Mouse (Mus musculus) v-Abl transformed pro-B cells (cell line): Measurements from ENCODE around the gene Tmem86a.
"Not testable (repeated sequence)": the region's sequence is repeated elsewhere in the genome, so short reads cannot be mapped to it uniquely, and the experiment has no call there.

ENCODE experiments used
- in situ Hi-C, 2 experiments: fragments of 400-800 bp; cut with MboI; formaldehyde crosslinking; loops; one replicate each; pipeline ENCODE4 v1.15.1; 2025; ENCODE audit not compliant: unreplicated experiment in 2 of 2

Gene Tmem86a

GRCm38 (mm10) chr7:47025429-47025828 lies 25.0 kb upstream of the Tmem86a start:
- in situ Hi-C loops = no loop called here

- in situ Hi-C loops = not testable (repeated sequence)
These were observed 23.5 kb upstream of the Tmem86a start for GRCm38 (mm10) chr7:47026899-47027298.

- in situ Hi-C loops = no loop called here
These were observed 22.9 kb upstream of the Tmem86a start for GRCm38 (mm10) chr7:47027520-47027919.

GRCm38 (mm10) chr7:47030517-47031193 lies 19.7 kb upstream of the Tmem86a start:
- in situ Hi-C loops = no loop called here

GRCm38 (mm10) chr7:47031371-47031770 lies 19.0 kb upstream of the Tmem86a start:
- in situ Hi-C loops = no loop called here

GRCm38 (mm10) chr7:47034785-47035384 lies 15.5 kb upstream of the Tmem86a start:
- in situ Hi-C loops = no loop called here

GRCm38 (mm10) chr7:47035426-47035825 lies 15.0 kb upstream of the Tmem86a start:
- in situ Hi-C loops = no loop called here

- in situ Hi-C loops = no loop called here
These were observed 8.7 kb upstream of the Tmem86a start for GRCm38 (mm10) chr7:47041706-47042105.

- in situ Hi-C loops = no loop called here
These were observed 8.3 kb upstream of the Tmem86a start for GRCm38 (mm10) chr7:47042121-47042520.

GRCm38 (mm10) chr7:47042823-47043490 lies 7.4 kb upstream of the Tmem86a start:
- in situ Hi-C loops = no loop called here

GRCm38 (mm10) chr7:47050766-47051165 lies 365 bp downstream of the Tmem86a start:
- in situ Hi-C loops = no loop called here

- in situ Hi-C loops = no loop called here
These were observed 1.2 kb downstream of the Tmem86a start for GRCm38 (mm10) chr7:47051404-47052151.

GRCm38 (mm10) chr7:47052276-47052675 lies 1.9 kb downstream of the Tmem86a start:
- in situ Hi-C loops = no loop called here

GRCm38 (mm10) chr7:47053287-47053686 lies 2.9 kb downstream of the Tmem86a start:
- in situ Hi-C loops = no loop called here

GRCm38 (mm10) chr7:47054666-47055065 lies 4.3 kb downstream of the Tmem86a start:
- in situ Hi-C loops = no loop called here

- in situ Hi-C loops = no loop called here
These were observed 5.3 kb downstream of the Tmem86a start for GRCm38 (mm10) chr7:47055744-47056143.

GRCm38 (mm10) chr7:47056273-47056672 lies 5.9 kb downstream of the Tmem86a start:
- in situ Hi-C loops = no loop called here

- in situ Hi-C loops = no loop called here
These were observed 8.9 kb downstream of the Tmem86a start for GRCm38 (mm10) chr7:47059339-47059738.

GRCm38 (mm10) chr7:47061560-47061959 lies 11.2 kb downstream of the Tmem86a start:
- in situ Hi-C loops = no loop called here

GRCm38 (mm10) chr7:47066942-47067341 lies 16.5 kb downstream of the Tmem86a start:
- in situ Hi-C loops = no loop called here

- in situ Hi-C loops = no loop called here
These were observed 17.5 kb downstream of the Tmem86a start for GRCm38 (mm10) chr7:47067879-47068278.
